Mouse (Mus musculus) heart, adult 11 months (tissue): ENCODE data around the gene Ckap2.

Experiments
- DNase-seq: peaks from one replicate; pipeline ENCODE4 v3.0.0; 2022

The Ckap2 gene

GRCm38 (mm10) chr8:22147706-22148366, 37.8 kb downstream of the Ckap2 start:
- peak; percentile 53 for DNase-seq

- DNase-seq: peak; percentile 15
Measured at GRCm38 (mm10) chr8:22145831-22146230, 39.8 kb downstream of the Ckap2 start.

- DNase-seq: peak; percentile 39
Measured at GRCm38 (mm10) chr8:22143764-22144491, 41.7 kb downstream of the Ckap2 start.

- DNase-seq: peak; percentile 16
Measured at GRCm38 (mm10) chr8:22142592-22142991, 43.0 kb downstream of the Ckap2 start.

- DNase-seq: peak; percentile 55
Measured at GRCm38 (mm10) chr8:22141836-22142385, 43.7 kb downstream of the Ckap2 start.

- DNase-seq: peak; percentile 96
Measured at GRCm38 (mm10) chr8:22136462-22136861, 49.2 kb downstream of the Ckap2 start.

GRCm38 (mm10) chr8:22134750-22135135, 50.9 kb downstream of the Ckap2 start:
- DNase-seq: peak; percentile 28

- DNase-seq: peak; percentile 82
Measured at GRCm38 (mm10) chr8:22134078-22134749, 51.4 kb downstream of the Ckap2 start.

GRCm38 (mm10) chr8:22132062-22132461, 53.6 kb downstream of the Ckap2 start:
- no peak for DNase-seq

GRCm38 (mm10) chr8:22124220-22125152, 61.1 kb downstream of the Ckap2 start, which contains the start of gene Nek5:
Nek5 (minus strand) TSS chr8:22125053.
- DNase-seq: peak; percentile 92
